Mouse (Mus musculus) brain, embryonic 14.5 days (tissue): Measurements from ENCODE around the gene Ank2. TPM values are rescaled to one million over a fixed set of nuclear protein-coding genes. Genes with fewer than 3 reads are reported as not detected.
A peak's percentile ranks its signal among the peaks of the same experiment; 100 is the strongest.

Source experiments
- DNase-seq: peaks from one replicate; pipeline ENCODE4 v3.0.0-alpha.2; 2011; ENCODE audit warnings: low read depth
- CTCF ChIP-seq: fragments of 200-500 bp; IDR thresholded peaks from 2 replicates; pipeline ENCODE4 v1.5.1; 2012; ENCODE audit warnings: inconsistent platforms, mild to moderate bottlenecking, moderate library complexity, borderline replicate concordance; ENCODE audit not compliant: insufficient read depth, insufficient read length; ENCODE audit errors: extremely low read depth
- POLR2A ChIP-seq: fragments of 200-500 bp; IDR thresholded peaks from 2 replicates; pipeline ENCODE4 v1.6.1; 2012; ENCODE audit warnings: mild to moderate bottlenecking, inconsistent platforms, borderline replicate concordance; ENCODE audit not compliant: poor library complexity, insufficient read depth, insufficient read length, severe bottlenecking; ENCODE audit errors: extremely low read depth
- polyA plus RNA-seq: library from polyadenylated mRNA; depleted of rRNA; stranded (reverse); fragments of >200 nt; gene quantifications from 2 replicates; pipeline ENCODE4 v1.2.3, GENCODE M21; 2012

The Ank2 gene
- polyA plus RNA-seq, 1 experiment, result 187 TPM

- TF ChIP-seq CTCF (no peak), POLR2A (no peak)
- peak; percentile 76 for DNase-seq
Measured at GRCm38 (mm10) chr3:127257969-127258368, 241.2 kb downstream of the Ank2 start.

- peak; percentile 92 for DNase-seq
- no peak for TF ChIP-seq POLR2A
- TF ChIP-seq CTCF, result no peak
Measured at GRCm38 (mm10) chr3:127257279-127257925, 241.7 kb downstream of the Ank2 start.

GRCm38 (mm10) chr3:127256681-127257080 lies 242.5 kb downstream of the Ank2 start:
- TF ChIP-seq POLR2A, result no peak
- no peak for TF ChIP-seq CTCF
- DNase-seq, result no peak

GRCm38 (mm10) chr3:127250930-127251329 lies 248.2 kb downstream of the Ank2 start:
- TF ChIP-seq CTCF, result no peak
- no peak for TF ChIP-seq POLR2A
- DNase-seq, result no peak

GRCm38 (mm10) chr3:127248611-127249010 lies 250.5 kb downstream of the Ank2 start:
- no peak for TF ChIP-seq CTCF
- no peak for TF ChIP-seq POLR2A
- DNase-seq, result no peak

- TF ChIP-seq POLR2A, result no peak
- TF ChIP-seq CTCF, result no peak
Measured at GRCm38 (mm10) chr3:127246989-127247708, 252.0 kb downstream of the Ank2 start.

GRCm38 (mm10) chr3:127243928-127244642 lies 255.1 kb downstream of the Ank2 start:
- TF ChIP-seq CTCF, result no peak
- DNase-seq, result peak; percentile 86

More at GRCm38 (mm10) chr3:127246989-127247708, 252.0 kb downstream of the Ank2 start:
- no peak for DNase-seq

GRCm38 (mm10) chr3:127242234-127242810 lies 256.8 kb downstream of the Ank2 start:
- no peak for TF ChIP-seq POLR2A
- DNase-seq, result no peak

GRCm38 (mm10) chr3:127235271-127235670 lies 263.9 kb downstream of the Ank2 start:
- peak; percentile 24 for DNase-seq
- TF ChIP-seq POLR2A, result no peak
- no peak for TF ChIP-seq CTCF

GRCm38 (mm10) chr3:127225799-127226730 lies 273.1 kb downstream of the Ank2 start:
- TF ChIP-seq CTCF (no peak), POLR2A (no peak)

More at GRCm38 (mm10) chr3:127225799-127226730, 273.1 kb downstream of the Ank2 start:
- DNase-seq, result peak; percentile 97
